Mouse (Mus musculus) left cerebral cortex, postnatal 14 days (tissue): ENCODE measurements at regions not wholly inside any gene's neighbourhood (a gene's known extent, or its start where the extent isn't known, plus 50 kb on each side); places are given as distances from the start of the nearest gene placed in this dataset.
"Not testable (repeated sequence)": the region's sequence is repeated elsewhere in the genome, so short reads cannot be mapped to it uniquely, and the experiment has no call there.

Experiments
- DNase-seq, 2 experiments: peaks; one replicate each; pipeline ENCODE4 v3.0.0; 2021 to 2022; ENCODE audit warnings: low spot score in 2 of 2, mixed read lengths in 1 of 2
- intact Hi-C: fragments of 180-260 bp; cut with DNase I; formaldehyde crosslinking; loops from one replicate; pipeline ENCODE4 v1.15.1; 2025

- intact Hi-C loops, result no loop called here
Observed at GRCm38 (mm10) chr8:78113105-78113504, 100.0 kb upstream of the Ttc29 start.

GRCm38 (mm10) chr8:78114512-78114911 is 98.6 kb upstream of the Ttc29 start:
- DNase-seq, result no peak
- intact Hi-C loops, result no loop called here

More at GRCm38 (mm10) chr8:78113105-78113504, 100.0 kb upstream of the Ttc29 start:
- DNase-seq, result no peak

- DNase-seq, result no peak
- intact Hi-C loops, result no loop called here
Observed at GRCm38 (mm10) chr8:78117191-78117590, 95.9 kb upstream of the Ttc29 start.

GRCm38 (mm10) chr8:78118493-78118892 is 94.6 kb upstream of the Ttc29 start:
- DNase-seq, result no peak
- intact Hi-C loops, result no loop called here

GRCm38 (mm10) chr8:78119682-78120081 is 93.4 kb upstream of the Ttc29 start:
- intact Hi-C loops, result loop anchor here (10.0 kb wide), 1 partner anchor 55 kb away; no protein-coding TSS in a partner anchor
- peak in 1 of 2 experiments; percentile 15 for DNase-seq

GRCm38 (mm10) chr8:78124248-78124647 is 88.8 kb upstream of the Ttc29 start:
- intact Hi-C loops, result loop anchor here (10.0 kb wide), 1 partner anchor 59 kb away; no protein-coding TSS in a partner anchor
- DNase-seq, result peak in 1 of 2 experiments; percentile 7

- DNase-seq, result no peak
Observed at GRCm38 (mm10) chr8:78127852-78128251, 85.2 kb upstream of the Ttc29 start.

GRCm38 (mm10) chr8:78129061-78129460 is 84.0 kb upstream of the Ttc29 start:
- intact Hi-C loops, result loop anchor here (10.0 kb wide), 1 partner anchor 64 kb away; no protein-coding TSS in a partner anchor
- no peak for DNase-seq

More at GRCm38 (mm10) chr8:78127852-78128251, 85.2 kb upstream of the Ttc29 start:
- intact Hi-C loops, result loop anchor here (10.0 kb wide), 1 partner anchor 63 kb away; no protein-coding TSS in a partner anchor

GRCm38 (mm10) chr8:78139514-78139913 is 73.6 kb upstream of the Ttc29 start:
- DNase-seq, intact Hi-C loops: not testable (repeated sequence)

- no peak for DNase-seq
- intact Hi-C loops, result no loop called here
Observed at GRCm38 (mm10) chr8:78147170-78147569, 65.9 kb upstream of the Ttc29 start.

GRCm38 (mm10) chr8:78148006-78148405 is 65.1 kb upstream of the Ttc29 start:
- DNase-seq, result no peak
- intact Hi-C loops, result no loop called here

GRCm38 (mm10) chr8:78154873-78155272 is 58.2 kb upstream of the Ttc29 start:
- DNase-seq, result no peak
- intact Hi-C loops, result no loop called here

GRCm38 (mm10) chr8:78162046-78162445 is 51.1 kb upstream of the Ttc29 start:
- peak; percentile 12 to 31 for DNase-seq

GRCm38 (mm10) chr8:78162763-78163508 is 50.2 kb upstream of the Ttc29 start:
- no peak for DNase-seq
- intact Hi-C loops, result no loop called here

More at GRCm38 (mm10) chr8:78162046-78162445, 51.1 kb upstream of the Ttc29 start:
- intact Hi-C loops, result no loop called here
